Mouse (Mus musculus) ES-E14 (cell line): ENCODE data around the gene Tmem158. TPM values are rescaled to one million over a fixed set of nuclear protein-coding genes. Genes with fewer than 3 reads are reported as not detected.

ENCODE experiments used
- DNase-seq: peaks from one replicate; pipeline ENCODE4 v3.0.0-alpha.2; 2013; ENCODE audit warnings: low read depth, low spot score
- H3K27ac ChIP-seq: 2 replicates; pipeline ENCODE4 v1.5.1; 2012; ENCODE audit warnings: low read depth, mild to moderate bottlenecking, low read length, moderate library complexity, mixed read lengths; ENCODE audit not compliant: poor library complexity, insufficient read depth, severe bottlenecking
- H3K36me3 ChIP-seq: 2 replicates; pipeline ENCODE4 v1.6.1; 2012; ENCODE audit warnings: mild to moderate bottlenecking, low read length, moderate library complexity, mixed read lengths; ENCODE audit not compliant: control insufficient read depth, poor library complexity, insufficient read depth, severe bottlenecking
- H3K4me1 ChIP-seq, 2 experiments: fragments of 150-350 bp in 1 of 2; sonication (generic) in 1 of 2; 2 replicates each; pipeline ENCODE4 v1.6.1; 2012; ENCODE audit warnings: low read length in 2 of 2, mild to moderate bottlenecking in 1 of 2, mixed read lengths in 1 of 2; ENCODE audit not compliant: control insufficient read depth in 2 of 2, insufficient read depth in 2 of 2, poor library complexity in 1 of 2
- H3K4me3 ChIP-seq, 2 experiments: fragments of 150-350 bp in 1 of 2; sonication (generic) in 1 of 2; 2 replicates each; pipeline ENCODE4 v1.5.1; 2012; ENCODE audit warnings: low read length in 2 of 2, low read depth in 1 of 2, mild to moderate bottlenecking in 1 of 2, mixed read lengths in 1 of 2; ENCODE audit not compliant: insufficient read depth in 1 of 2, poor library complexity in 1 of 2, severe bottlenecking in 1 of 2
- H3K9ac ChIP-seq: 2 replicates; pipeline ENCODE4 v1.6.1; 2012; ENCODE audit warnings: low read depth, mild to moderate bottlenecking, low read length, mixed read lengths; ENCODE audit not compliant: poor library complexity, insufficient read depth, severe bottlenecking
- H3K9me3 ChIP-seq: fragments of 150-350 bp; sonication (generic); 2 replicates; pipeline ENCODE4 v1.6.1; 2012; ENCODE audit warnings: low read depth, mild to moderate bottlenecking, low read length; ENCODE audit not compliant: control insufficient read depth, insufficient read depth
- CHD2 ChIP-seq: IDR thresholded peaks from 2 replicates; pipeline ENCODE4 v1.6.1; 2014; ENCODE audit warnings: mild to moderate bottlenecking, low read depth, low read length, inconsistent platforms
- HCFC1 ChIP-seq: IDR thresholded peaks from 2 replicates; pipeline ENCODE4 v1.6.1; 2012; ENCODE audit warnings: low read length, inconsistent platforms, borderline replicate concordance; ENCODE audit not compliant: insufficient read depth
- MAFK ChIP-seq: IDR thresholded peaks from 2 replicates; pipeline ENCODE4 v1.6.1; 2014; ENCODE audit warnings: mild to moderate bottlenecking, low read depth, low read length, inconsistent platforms; ENCODE audit not compliant: insufficient read depth
- ZC3H11A ChIP-seq: IDR thresholded peaks from 2 replicates; pipeline ENCODE4 v1.6.1; 2012; ENCODE audit warnings: low read depth, mild to moderate bottlenecking, inconsistent platforms, low read length, borderline replicate concordance
- ZNF384 ChIP-seq: IDR thresholded peaks from 2 replicates; pipeline ENCODE4 v1.6.1; 2012; ENCODE audit warnings: low read depth, low read length, inconsistent platforms
- in situ Hi-C, 2 experiments: fragments of 600-800 bp; cut with MboI; formaldehyde crosslinking; loops; one replicate each; pipeline ENCODE4 v1.15.1; 2025; ENCODE audit warnings: low sequenced_read_pairs in 2 of 2, inconsistent platforms in 1 of 2; ENCODE audit not compliant: unreplicated experiment in 2 of 2
- total RNA-seq: library from RNA; depleted of rRNA; stranded (reverse); fragments of 300-350 nt; gene quantifications from 2 replicates; pipeline ENCODE4 v1.2.3, GENCODE M21; 2012

Tmem158 gene
- total RNA-seq, 1 experiment, result 4.8 TPM

- Histone ChIP-seq H3K4me1 (no peaks in the 10 kb centered on the region), H3K27ac (no peak overlapping the region), H3K9me3 (no peaks in the 10 kb centered on the region), H3K9ac (no peak overlapping the region), H3K36me3 (no peaks in the 10 kb centered on the region), H3K4me3 (no peak overlapping the region)
- TF ChIP-seq CHD2 (no peak), MAFK (no peak), ZNF384 (no peak)
- DNase-seq, result no peak
- in situ Hi-C loops, result no loop called here
Observed at GRCm38 (mm10) chr9:123302759-123303313, 42.3 kb upstream of the Tmem158 start.

GRCm38 (mm10) chr9:123297862-123298261 lies 37.3 kb upstream of the Tmem158 start:
- DNase-seq, result no peak
- no peak overlapping the region for H3K9ac ChIP-seq
- H3K9me3 ChIP-seq, result no peaks in the 10 kb centered on the region
- no peak overlapping the region for H3K4me3 ChIP-seq
- in situ Hi-C loops, result no loop called here
- H3K4me1 ChIP-seq, result no peaks in the 10 kb centered on the region
- H3K27ac ChIP-seq, result no peak overlapping the region
- TF ChIP-seq CHD2 (no peak), ZNF384 (no peak), ZC3H11A (no peak), HCFC1 (no peak), MAFK (no peak)
- H3K36me3 ChIP-seq, result no peaks in the 10 kb centered on the region

- in situ Hi-C loops, result no loop called here
- Histone ChIP-seq H3K27ac (no peak overlapping the region), H3K36me3 (no peaks in the 10 kb centered on the region), H3K9ac (no peak overlapping the region), H3K4me3 (no peak overlapping the region), H3K4me1 (no peaks in the 10 kb centered on the region), H3K9me3 (no peaks in the 10 kb centered on the region)
- DNase-seq, result no peak
- TF ChIP-seq HCFC1 (no peak), CHD2 (no peak), ZC3H11A (no peak), ZNF384 (no peak), MAFK (no peak)
Observed at GRCm38 (mm10) chr9:123296229-123296628, 35.7 kb upstream of the Tmem158 start.

- TF ChIP-seq HCFC1 (no peak), MAFK (no peak), ZC3H11A (no peak), CHD2 (no peak), ZNF384 (no peak)
- no peak overlapping the region for H3K27ac ChIP-seq
- in situ Hi-C loops, result no loop called here
- H3K9me3 ChIP-seq, result no peaks in the 10 kb centered on the region
- DNase-seq, result no peak
- no peak overlapping the region for H3K4me3 ChIP-seq
- H3K4me1 ChIP-seq, result no peaks in the 10 kb centered on the region
- no peaks in the 10 kb centered on the region for H3K36me3 ChIP-seq
- no peak overlapping the region for H3K9ac ChIP-seq
Observed at GRCm38 (mm10) chr9:123294581-123294980, 34.0 kb upstream of the Tmem158 start.

GRCm38 (mm10) chr9:123288378-123288777 lies 27.8 kb upstream of the Tmem158 start:
- in situ Hi-C loops, result no loop called here
- TF ChIP-seq MAFK, result no peak
- no peak for TF ChIP-seq ZNF384
- no peak for TF ChIP-seq HCFC1
- no peak for TF ChIP-seq CHD2
- no peak for TF ChIP-seq ZC3H11A

More at GRCm38 (mm10) chr9:123288378-123288777, 27.8 kb upstream of the Tmem158 start:
- Histone ChIP-seq H3K9me3 (no peaks in the 10 kb centered on the region), H3K4me3 (no peak overlapping the region), H3K27ac (no peak overlapping the region), H3K9ac (no peak overlapping the region), H3K4me1 (no peaks in the 10 kb centered on the region), H3K36me3 (no peaks in the 10 kb centered on the region)
- no peak for DNase-seq
